Mouse (Mus musculus) stomach, postnatal 0 days (tissue): ENCODE measurements around the gene Olfr145.

Source experiments
- CTCF ChIP-seq: IDR thresholded peaks from 2 replicates; pipeline ENCODE4 v1.5.1; 2016; ENCODE audit warnings: antibody characterized with exemption, low read depth, mild to moderate bottlenecking, moderate library complexity
- EP300 ChIP-seq: optimal IDR thresholded peaks from 2 replicates; pipeline ENCODE3; 2016; ENCODE audit warnings: antibody characterized with exemption

- TF ChIP-seq CTCF (no peak), EP300 (no peak)
Observed at GRCm38 (mm10) chr9:37871097-37871496, 25.4 kb upstream of the Olfr145 start.
